Mouse (Mus musculus) left cerebral cortex, adult 18-20 months (tissue): Measurements from ENCODE around the gene Gm49387. TPM values are rescaled to one million over a fixed set of nuclear protein-coding genes. Genes with fewer than 3 reads are reported as not detected.

Source experiments
- DNase-seq, 2 experiments: peaks; one replicate each; pipeline ENCODE4 v3.0.0; 2021 to 2022; ENCODE audit warnings: low spot score in 2 of 2, mixed read lengths in 1 of 2
- total RNA-seq, 2 experiments: library from RNA; stranded (reverse); gene quantifications; 2 replicates each; pipeline ENCODE4 v1.2.3; 2021

The Gm49387 gene
- total RNA-seq, 2 experiments from 2014 or later: 0.66 TPM; not detected in 1

GRCm38 (mm10) chr14:31531506-31532148, 109.1 kb downstream of the Gm49387 start:
- no peak for DNase-seq

DNA sequence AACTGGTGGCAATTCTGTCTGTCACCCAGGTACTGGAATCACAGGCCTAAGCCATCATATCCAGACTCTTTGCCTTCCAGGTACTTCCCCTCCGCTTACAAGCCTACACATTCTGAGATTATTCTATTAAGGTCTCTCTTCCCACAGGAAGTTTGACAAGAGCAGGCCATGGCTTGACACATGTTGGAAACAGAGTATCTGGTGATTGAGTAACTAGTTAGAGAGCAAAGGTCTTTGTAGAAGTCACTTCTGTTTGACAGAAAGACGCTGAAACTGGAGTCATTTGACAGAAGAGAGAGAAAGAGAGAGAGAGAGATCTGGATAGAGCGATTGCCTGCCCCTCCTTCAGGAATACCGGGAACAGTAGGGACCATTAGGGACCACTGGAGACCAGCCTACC, 109.8 kb downstream of the Gm49387 start:
- no peak for DNase-seq

GRCm38 (mm10) chr14:31525040-31525810, 115.5 kb downstream of the Gm49387 start:
- no peak for DNase-seq

DNA sequence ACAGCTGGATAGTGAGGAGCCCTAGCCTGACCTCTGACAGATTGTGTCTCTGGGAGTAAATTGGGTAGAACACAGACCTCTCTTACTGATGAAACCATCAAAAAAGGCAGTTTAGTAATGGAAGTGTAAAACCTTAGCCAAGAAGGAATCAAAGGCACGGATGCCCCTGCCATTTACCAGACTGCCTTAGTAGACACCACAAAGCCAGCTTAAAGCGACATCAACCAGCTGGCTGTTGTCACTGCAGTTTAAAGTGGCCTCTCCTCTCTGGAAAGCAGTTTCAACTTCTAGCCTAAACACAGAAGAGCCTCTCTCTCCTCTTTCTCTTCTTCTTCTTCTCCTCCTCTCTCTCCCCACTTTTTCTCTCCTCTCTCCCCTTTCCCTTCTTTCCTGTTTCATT, 119.4 kb downstream of the Gm49387 start:
- no peak for DNase-seq

- DNase-seq: no peak
Observed at GRCm38 (mm10) chr14:31519165-31519564, 121.5 kb downstream of the Gm49387 start.

GRCm38 (mm10) chr14:31515895-31516294, 124.8 kb downstream of the Gm49387 start:
- no peak for DNase-seq

GRCm38 (mm10) chr14:31510322-31510721, 130.4 kb downstream of the Gm49387 start:
- no peak for DNase-seq

DNA sequence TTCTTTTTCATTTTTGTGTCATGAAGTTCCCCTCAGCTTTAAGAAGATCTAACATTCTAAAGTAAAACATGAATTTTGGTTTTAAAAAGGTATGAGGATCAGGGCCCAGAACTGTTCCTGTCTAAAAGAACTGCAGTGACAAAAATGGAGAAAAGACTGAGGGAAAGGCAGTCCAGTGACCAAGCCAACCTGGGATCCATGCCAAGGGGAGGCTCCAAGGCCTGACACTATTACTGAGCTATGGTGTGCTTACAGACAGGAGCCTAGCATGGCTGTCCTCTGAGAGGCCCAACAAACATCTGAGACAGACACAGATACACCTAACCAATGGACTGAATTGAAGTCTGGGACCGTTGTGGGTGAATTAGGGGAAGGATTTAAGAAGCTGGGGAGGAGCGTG, 130.8 kb downstream of the Gm49387 start:
- DNase-seq: no peak

DNA sequence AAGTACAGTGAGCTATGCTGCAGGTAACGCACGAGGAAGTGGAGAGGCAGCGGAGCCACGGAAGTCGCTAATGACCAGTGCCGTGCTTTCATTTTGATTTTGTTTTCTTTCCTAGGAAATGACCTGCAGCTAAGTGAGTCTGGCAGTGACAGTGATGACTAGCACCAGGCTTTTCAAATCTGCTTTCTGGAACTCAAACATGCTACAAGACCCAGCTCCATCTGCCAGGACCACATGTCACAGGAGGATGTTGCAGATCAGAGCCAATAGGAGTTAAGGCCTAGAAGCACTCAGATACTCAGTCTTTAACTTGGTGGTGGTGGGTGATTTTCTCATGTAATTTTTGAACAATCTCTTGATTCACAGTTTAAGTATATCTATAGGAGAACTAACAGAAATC, 134.2 kb downstream of the Gm49387 start:
- DNase-seq: no peak

DNA sequence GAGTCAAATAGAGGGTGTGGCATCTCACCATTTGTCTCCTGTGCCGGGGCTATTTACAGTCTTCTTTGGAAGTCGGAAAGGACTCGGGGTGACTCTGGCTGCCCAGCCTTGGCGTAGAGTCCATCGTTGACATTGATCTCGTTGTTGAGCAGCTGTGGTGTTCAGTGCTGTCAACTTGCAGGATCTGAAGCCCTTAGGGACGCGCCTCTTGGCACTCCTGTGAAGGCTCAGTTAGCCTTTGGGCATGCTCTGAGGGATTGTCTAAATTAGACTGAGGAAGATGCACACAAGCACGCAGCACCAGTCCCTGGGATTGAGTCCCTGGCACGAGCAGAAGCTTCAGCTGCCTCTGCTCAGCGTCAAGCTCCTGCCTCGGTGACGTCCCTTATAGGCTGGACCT, 137.3 kb downstream of the Gm49387 start:
- no peak for DNase-seq

Other genes starting within 250 kb of the Gm49387 start
- 10 to 100 TPM; 61.4 to 68.3 TPM for gene Sh3bp5, start 204.8 kb downstream of the Gm49387 start, total RNA-seq
- gene Eaf1, start 146.5 kb downstream of the Gm49387 start, total RNA-seq: 10 to 100 TPM; 14.2 to 16.2 TPM
- gene Mettl6, start 145.8 kb downstream of the Gm49387 start, total RNA-seq: 10 to 100 TPM; 35.3 to 41.7 TPM
- under 1 TPM; 0.35 to 0.74 TPM for gene Colq, start 49.5 kb downstream of the Gm49387 start, total RNA-seq
- 1 to 10 TPM; 7.1 to 8.7 TPM for gene Btd, start 150 bp upstream of the Gm49387 start, total RNA-seq
- 1 to 10 TPM; 4.5 to 8.7 TPM for gene Hacl1, start 408 bp upstream of the Gm49387 start, total RNA-seq
- 10 to 100 TPM; 47.4 to 53.5 TPM for gene Ankrd28, start 189.8 kb upstream of the Gm49387 start, total RNA-seq